Mouse (Mus musculus) embryo, embryonic 10 days (tissue): ENCODE data around the gene Colgalt2.
"Not testable (repeated sequence)": the region's sequence is repeated elsewhere in the genome, so short reads cannot be mapped to it uniquely, and the experiment has no call there.

Source experiments
- DNase-seq: peaks from one replicate; pipeline ENCODE4 v3.0.0-alpha.2; 2015; ENCODE audit warnings: low spot score

Colgalt2 gene

DNA sequence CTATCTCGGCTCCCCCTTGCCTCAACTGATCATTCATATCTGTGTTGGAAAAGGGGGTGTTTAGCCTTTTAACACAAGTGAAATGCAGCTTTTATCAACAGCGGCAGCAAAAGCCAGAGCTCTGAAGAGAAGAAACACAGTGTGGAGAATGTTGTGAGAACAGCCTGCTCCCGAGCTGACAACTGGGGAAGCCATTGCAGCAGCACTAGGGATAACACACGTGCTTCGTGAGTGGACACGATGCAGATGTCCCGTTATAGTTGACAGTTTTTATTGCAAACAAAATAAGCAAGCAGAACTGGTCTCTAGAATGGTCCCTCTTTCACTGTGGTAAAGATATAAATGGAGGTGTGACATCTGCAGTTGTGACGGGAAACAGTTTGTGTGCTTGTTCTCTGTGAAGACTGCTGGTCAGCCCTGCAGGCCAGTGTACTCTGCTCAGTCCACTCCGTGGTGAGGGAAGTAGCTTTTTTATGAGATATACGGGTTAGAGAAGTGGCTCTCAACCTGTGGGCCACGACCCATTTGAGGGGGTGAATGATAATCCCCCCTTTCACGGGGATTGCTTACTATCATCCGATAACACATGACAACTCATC, 16.8 kb downstream of the Colgalt2 start:
- DNase-seq: no peak

DNA sequence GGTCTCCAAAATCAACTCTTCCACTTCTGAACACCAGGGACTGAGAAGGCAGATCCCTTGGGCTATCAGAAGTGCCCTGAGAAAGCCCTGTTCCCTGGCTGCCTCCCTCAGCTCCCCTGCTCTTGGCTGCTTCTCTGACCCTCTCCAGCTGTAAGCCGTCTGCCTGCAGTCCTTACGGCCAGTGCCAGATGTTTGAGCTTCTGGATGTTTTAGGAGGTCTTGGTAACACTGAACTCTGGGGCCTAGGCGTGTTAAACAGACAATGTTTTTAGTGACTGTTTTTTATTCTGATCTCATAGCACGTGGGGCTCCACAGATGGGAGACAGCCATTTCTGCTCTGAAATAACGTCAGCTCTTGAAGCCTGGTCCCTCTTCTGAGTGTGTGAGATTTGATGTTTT, 18.0 kb downstream of the Colgalt2 start:
- peak; percentile 57 for DNase-seq

GRCm38 (mm10) chr1:152422295-152422694, 22.7 kb downstream of the Colgalt2 start:
- no peak for DNase-seq

GRCm38 (mm10) chr1:152423052-152423451, 23.4 kb downstream of the Colgalt2 start:
- DNase-seq: no peak

DNA sequence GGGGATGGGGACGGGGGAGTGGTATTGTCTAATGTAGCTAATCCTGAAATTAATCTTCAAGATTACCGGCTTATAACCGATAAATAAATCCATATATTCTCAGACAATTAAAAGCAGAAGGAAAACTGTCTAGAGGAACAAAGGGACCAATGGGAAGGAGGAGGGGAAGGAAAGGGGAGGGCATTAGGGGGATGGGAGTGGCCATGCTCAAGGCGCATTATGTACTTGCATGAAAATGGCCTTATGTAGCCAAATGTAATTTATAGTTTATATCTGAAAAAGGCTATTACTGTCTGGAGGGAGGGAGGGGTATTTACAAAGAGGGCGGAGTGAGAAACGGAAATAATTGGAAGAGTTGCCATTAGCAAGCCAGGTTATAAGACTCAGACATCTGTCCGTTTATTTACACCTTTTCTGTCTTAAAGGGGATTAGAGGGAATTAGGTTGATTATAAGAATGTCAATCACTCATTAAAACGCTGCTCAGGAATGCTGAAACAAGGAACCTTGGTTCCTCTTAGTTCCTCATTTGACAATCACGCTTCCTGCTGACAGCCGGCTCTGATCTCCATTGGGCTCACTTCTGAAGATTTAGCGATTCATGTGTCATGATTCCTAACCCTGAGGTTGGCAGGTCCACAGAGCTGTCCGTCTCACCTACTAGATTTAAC, 28.4 kb downstream of the Colgalt2 start:
- DNase-seq: no peak

GRCm38 (mm10) chr1:152429805-152430204, 30.2 kb downstream of the Colgalt2 start:
- DNase-seq: no peak

- DNase-seq: no peak
Observed at GRCm38 (mm10) chr1:152434166-152434565, 34.5 kb downstream of the Colgalt2 start.

GRCm38 (mm10) chr1:152437518-152437917, 37.9 kb downstream of the Colgalt2 start:
- DNase-seq: not testable (repeated sequence)

DNA sequence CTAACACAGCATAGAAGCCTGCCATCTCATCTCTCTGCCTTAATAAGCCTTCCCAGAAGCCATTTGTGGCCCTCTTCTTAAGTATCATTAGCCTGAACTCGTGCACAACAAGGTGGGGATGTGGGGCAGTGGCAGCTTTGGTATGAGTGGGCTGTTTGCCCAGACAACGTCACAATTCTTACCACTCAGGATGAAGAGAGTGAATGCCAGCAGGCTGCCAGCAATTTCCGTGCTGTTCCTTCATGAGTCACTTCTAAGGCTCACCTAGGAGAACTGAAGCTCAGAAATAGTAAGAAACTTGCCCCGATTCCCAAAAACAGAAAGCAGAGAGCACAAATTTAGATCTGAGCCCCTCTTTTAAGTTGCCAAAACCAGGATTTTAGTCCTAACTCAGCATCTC, 39.8 kb downstream of the Colgalt2 start:
- no peak for DNase-seq

DNA sequence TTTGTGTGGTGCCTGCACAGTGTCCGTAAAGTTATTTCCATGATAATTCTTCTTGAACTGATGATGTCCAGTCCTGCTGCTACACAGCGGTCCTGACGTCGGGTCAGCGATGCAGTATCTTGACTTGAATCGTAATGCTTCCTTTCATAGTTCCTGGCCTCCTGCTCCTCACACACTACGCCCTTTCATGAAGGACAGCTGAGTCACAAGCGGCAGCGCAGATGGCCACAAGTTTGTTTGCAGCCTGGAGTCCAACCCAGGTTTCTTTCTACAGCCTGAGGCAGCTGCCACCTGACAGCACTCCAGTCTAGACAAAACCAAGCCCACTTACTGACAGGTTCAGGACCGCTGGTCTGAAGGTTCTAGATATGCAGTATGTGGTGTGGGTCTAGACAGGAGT, 40.2 kb downstream of the Colgalt2 start:
- no peak for DNase-seq

DNA sequence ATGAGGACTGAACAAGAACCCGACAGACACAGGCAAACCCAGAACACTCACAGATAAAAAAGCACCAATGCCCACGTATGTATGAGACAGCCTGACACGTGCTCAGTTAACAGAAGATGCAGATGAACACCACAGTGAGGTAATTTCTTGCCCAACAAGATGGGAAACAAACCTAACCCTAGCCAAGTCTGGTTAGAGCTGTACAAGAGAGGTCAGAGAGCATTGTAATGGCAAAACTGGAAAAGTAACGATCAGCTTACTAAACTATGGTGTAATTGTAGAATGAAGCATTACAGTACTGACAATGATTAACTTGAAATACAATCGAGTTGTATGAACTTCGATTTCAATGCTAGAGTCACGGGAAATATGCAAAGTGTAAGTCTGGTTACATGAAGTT, 45.0 kb downstream of the Colgalt2 start:
- no peak for DNase-seq

DNA sequence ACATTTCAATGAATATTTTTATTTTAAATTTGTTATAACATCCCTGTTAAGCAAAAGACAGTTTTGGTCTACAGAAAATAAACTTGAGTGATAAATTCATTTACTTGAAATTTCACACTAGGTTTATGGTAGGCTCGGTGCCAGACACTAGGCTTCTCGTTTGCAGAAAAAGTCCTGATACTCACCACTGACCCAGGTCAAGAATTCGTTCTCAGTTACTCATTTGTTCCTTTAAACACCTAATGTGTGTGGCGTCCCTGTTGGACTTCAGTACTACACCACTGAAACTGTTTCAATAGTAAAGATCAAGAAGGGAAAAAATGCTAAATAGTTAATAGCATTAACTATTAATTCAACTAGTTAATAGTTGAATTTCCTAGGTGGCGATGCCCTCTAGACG, 46.3 kb downstream of the Colgalt2 start:
- DNase-seq: no peak

DNA sequence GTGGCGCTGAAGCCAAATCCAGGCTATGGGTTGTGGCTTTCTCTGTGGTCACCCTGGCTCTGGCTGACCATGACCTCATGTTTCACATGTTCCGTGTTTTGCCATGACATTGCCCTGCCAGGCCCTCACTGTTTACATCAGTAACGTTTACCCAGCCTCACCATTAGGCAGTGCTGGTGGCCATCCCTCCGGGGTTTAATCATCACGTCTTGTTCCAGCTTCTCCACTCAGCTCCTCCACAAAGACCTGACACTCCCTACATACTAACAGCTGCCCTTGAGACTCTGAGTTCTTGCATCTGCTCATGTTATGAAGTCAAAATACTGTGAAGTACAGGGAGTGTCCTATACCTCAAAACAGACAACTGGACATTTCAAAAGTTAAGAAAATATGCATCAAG, 54.9 kb downstream of the Colgalt2 start:
- no peak for DNase-seq

DNA sequence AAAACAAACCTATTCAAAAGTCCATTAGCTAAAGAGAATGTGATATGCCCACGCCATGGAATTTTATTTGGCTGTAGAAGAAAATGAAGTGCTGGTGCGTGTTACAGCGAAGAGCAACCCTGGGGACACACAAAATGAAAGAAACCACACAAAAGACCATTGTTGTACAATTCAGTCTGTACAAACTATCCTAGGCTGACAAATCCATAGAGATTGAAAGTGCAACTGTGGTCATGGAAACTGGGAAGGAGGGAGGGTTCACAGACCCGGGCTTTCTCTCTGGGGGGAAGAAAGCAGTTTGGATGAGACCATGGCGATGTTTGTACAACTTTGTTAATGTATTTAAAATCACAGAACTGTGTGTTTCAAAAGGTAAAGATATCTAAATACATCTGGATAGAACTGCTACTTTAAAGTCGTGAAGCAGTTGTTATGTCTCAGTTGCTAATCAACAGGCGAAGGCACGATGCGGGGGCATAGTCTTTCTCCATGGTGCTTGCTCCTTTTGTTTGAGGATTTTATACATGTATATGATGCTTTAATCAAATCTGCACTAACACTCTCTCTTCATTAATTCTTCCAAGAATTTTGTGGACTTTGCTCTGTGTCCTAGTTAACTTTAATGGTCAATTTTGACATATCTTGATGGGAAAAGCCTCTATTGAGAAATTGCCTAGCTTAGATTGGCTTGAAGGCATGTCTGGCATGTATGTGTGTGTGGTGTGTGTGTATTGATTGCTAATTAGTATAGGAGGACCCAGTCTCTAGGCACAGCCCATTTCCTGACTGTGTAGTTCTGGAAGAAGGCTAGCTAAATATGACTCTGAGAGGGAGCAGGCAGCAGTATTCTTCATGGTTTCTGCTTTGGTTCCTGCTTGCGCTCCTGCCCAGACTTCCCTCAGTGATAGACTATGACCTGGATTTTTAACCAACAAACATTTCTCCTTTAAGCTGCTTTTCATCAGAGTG, 55.9 kb downstream of the Colgalt2 start:
- no peak for DNase-seq

DNA sequence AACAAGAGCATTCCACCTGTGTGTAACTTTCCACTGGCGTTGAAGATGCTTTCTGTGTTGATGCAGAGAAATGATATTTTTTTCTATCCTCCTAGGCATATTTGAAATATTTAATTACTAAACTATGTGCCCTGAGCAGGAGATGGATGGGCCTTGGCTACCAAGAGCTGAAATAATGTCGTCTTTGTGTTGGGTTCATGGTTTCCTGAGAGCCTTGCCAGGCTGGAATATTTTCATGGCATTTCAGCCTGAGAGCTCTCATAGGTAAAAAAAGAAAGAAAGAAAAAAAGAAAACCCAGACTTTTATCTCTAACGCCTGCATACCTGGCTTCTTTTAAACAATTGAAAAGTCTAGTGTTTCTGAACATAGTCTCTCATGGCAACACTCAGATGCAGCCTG, 56.6 kb downstream of the Colgalt2 start:
- DNase-seq: no peak

DNA sequence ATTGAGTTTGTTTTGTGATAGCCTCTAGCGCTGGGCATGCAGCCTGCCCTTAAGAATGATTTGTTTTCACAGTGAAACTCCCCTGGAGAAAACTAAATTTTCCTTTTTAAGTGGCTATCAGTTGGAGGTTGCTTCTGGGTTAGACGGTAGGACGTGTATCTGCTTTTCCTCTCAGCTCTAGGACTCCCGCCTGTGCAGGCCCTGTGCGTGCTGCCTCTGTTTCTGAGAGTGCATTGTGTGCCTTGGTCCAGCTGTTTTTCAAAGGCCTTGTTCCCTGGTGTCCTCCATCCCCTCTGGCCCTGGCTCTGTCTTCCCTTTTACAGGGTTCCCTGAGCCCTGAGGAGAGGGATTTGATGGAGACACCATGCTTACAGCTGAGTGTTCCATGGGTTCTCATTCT, 58.0 kb downstream of the Colgalt2 start:
- DNase-seq: no peak

- no peak for DNase-seq
Observed at GRCm38 (mm10) chr1:152458996-152459395, 59.4 kb downstream of the Colgalt2 start.

DNA sequence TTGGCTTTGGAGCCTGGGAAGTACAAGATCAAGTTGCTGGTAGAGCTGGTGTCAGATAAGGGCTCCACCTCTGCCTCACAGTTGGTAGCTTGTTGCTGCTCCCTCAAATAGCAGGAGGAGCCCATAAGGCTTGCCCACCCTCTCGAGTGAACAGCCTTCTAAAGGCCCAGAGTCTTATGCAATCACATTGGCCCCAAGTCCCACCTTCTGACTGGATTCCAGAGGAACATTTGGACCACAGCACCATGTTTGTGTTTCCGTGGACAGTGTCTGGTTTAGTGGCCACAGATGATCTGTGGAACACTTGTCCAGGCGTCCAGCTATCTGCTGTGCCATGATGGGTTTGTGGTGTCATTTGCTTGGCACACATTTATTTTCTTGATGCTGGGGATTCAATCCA, 61.3 kb downstream of the Colgalt2 start:
- DNase-seq: no peak

GRCm38 (mm10) chr1:152461814-152462213, 62.2 kb downstream of the Colgalt2 start:
- DNase-seq: peak; percentile 13

DNA sequence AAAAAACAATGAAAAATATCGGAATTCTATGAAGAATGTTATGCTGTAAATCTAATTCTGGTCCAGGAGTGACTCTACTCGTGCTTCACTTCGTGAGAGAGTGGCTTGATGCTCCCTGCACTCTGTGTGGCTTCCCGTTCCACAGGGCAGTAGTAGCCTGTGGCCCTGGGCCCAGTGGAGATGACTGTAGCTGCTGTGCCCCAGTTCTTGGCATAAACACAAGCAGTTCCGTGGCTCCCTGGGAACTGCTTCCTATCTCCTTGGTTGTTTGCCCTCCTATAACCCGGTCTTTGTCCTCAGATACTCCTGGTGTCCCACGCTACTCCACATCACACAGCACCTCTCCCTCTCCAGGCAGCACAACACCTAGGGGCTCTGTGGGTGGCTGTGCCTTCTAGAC, 62.7 kb downstream of the Colgalt2 start:
- no peak for DNase-seq

DNA sequence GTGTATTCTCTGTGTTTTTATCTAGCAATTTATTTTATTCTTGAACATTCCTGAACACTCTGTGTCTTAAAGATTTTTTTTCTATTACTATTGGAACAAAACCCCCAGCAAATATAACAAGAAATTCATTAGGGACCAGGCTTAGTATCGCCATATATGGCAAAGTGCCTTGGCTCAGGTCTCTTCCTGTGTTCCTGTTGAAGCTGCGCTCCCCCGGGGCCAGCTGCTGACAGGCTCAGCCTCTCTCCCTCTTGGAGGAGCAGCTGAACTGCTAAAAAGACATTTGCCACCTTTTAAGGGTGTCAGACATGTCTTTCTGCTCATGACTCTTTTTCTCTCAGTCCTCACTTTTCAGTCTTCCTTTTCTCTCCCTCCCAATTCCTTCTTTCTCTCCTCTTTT, 66.7 kb downstream of the Colgalt2 start:
- peak; percentile 26 for DNase-seq

- DNase-seq: no peak
Observed at GRCm38 (mm10) chr1:152468443-152468842, 68.8 kb downstream of the Colgalt2 start.

DNA sequence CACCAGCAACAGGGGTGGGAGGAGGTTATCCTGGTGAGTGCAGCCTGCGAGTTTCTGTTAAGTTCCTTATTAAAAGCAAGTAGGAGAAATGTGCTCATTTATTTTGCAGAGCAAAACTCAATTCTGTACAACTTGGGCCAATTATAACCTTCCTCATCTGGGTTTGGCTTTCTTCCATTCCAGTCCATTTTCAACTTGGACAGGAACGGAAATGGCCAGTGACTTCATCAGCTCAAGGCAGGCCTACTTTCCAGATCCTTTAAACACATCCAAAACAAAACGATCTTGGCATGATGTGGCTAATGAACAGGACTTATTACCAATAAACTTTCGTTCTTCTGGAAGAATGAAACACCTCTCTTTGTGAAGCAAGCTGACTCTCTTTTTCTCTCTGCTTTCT, 76.5 kb downstream of the Colgalt2 start:
- no peak for DNase-seq
